Mouse (Mus musculus): Measurements from ENCODE around the gene Dnal1. TPM values are rescaled to one million over a fixed set of nuclear protein-coding genes. Genes with fewer than 3 reads are reported as not detected.
A peak's percentile ranks its signal among the peaks of the same experiment; 100 is the strongest.

Dnal1 gene
- polyA plus RNA-seq, 1 experiment from 2014 or later = 2.8 TPM

DNA sequence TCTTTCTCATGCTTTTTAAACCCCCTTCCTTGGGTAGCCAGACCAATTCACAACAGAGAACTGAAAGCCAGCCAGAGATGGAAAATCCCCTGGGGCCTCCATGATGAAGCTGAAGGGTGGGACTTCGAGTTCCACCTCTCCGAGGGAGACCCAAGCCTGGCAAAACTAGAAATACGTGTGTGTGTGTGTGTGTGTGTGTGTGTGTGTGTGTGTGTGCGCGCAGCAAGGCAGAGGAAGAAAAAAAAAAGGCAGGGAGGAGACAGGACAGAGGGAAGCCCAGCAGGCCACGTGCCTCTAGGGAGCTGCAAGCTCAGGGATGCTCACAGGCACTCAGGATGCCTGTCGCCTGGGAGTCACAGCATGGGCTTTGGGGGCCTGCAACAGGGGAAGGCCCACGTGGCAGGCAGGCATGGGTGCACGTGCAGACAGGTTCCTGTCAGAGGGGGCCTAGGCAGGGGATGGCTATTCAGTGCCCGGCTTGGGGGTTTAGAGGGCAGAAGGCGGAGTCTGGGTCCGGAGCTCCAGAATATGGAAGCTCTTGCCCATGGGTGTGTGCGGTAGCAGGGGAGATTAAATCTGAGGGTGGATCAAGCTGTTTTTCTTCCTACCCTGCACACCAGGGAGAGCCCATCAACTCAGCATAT, 62.1 kb downstream of the Dnal1 start:
- H3K4me1 ChIP-seq (ENCODE audit: control insufficient read depth, insufficient read depth, low read length) = peaks cover 83% of the 10 kb centered on the region
- peak; percentile 5; the same call in 1 of the 2 replicates for ATAC-seq (ENCODE audit: insufficient read depth, low FRiP score)
- peak overlapping the region; percentile 45 for H3K4me3 ChIP-seq (replicated peaks; ENCODE audit: low read length)
- H3K27me3 ChIP-seq (ENCODE audit: control insufficient read depth, insufficient read depth, low read length) = no peaks in the 10 kb centered on the region
- WGBS = 7% methylated on average over 13 of the region's 13 CpGs
- peak overlapping the region; percentile 58 for H3K4me2 ChIP-seq (ENCODE audit: low read depth, low read length)
- H3K36me3 ChIP-seq (ENCODE audit: control insufficient read depth, insufficient read depth, low read length) = peaks cover 17% of the 10 kb centered on the region
- H3K9me3 ChIP-seq (replicated peaks; ENCODE audit: control insufficient read depth, low read length) = no peaks in the 10 kb centered on the region
- H3K9ac ChIP-seq (ENCODE audit: low read length) = peak overlapping the region; percentile 82
- H3K27ac ChIP-seq (ENCODE audit: low read length) = peak overlapping the region; percentile 100

DNA sequence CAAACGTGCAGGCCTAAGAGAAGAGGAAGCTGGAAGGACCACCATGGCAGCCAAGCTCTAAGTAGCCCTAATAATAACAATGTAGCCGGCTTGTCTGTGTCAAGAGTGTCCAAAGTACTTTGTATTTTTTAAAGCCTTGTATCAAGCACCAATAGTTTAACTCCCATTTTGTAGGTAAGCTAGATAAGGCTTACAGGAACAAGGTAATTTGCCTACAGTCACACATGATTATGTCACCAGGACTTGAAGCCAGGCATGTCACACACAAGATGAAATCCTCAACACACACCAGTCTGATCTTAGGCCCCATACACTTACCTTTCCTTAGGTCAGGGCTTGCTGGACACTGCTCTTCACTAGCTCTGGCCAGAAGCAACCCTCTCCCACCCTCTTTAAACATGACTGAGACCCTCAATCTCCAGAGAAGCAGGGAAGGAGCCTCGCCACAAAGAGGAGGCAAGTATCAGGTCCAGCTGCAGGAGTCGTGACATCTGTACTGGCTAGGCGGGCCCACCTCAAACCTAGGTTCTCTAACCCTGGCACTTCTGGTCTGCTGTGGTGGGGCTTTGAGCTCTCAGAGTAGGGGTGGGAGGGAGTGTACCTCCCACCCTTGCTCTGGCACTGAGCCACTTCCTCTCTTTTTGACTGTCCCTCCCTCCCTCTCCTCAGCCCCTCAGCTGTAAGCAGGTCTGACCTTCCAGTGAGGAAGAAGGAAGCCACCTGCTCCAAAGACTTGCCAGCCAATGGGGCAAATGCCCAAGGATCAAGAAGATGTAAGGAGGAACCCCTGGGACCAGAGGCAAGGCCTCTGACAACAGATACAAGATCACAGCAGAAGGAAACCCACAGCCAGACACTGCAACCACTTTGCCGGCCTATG, 63.0 kb downstream of the Dnal1 start:
- no peaks in the 10 kb centered on the region for H3K9me3 ChIP-seq (replicated peaks; ENCODE audit: control insufficient read depth, low read length)
- ATAC-seq (ENCODE audit: insufficient read depth, low FRiP score) = no peak
- peaks cover 92% of the 10 kb centered on the region for H3K4me1 ChIP-seq (ENCODE audit: control insufficient read depth, insufficient read depth, low read length)
- no peaks in the 10 kb centered on the region for H3K27me3 ChIP-seq (ENCODE audit: control insufficient read depth, insufficient read depth, low read length)
- peak overlapping the region; percentile 100 for H3K27ac ChIP-seq (ENCODE audit: low read length)
- peak overlapping the region; percentile 45 for H3K4me3 ChIP-seq (replicated peaks; ENCODE audit: low read length)
- peak overlapping the region; percentile 58 for H3K4me2 ChIP-seq (ENCODE audit: low read depth, low read length)
- WGBS = 34% methylated on average over 6 of the region's 6 CpGs
- peak overlapping the region; percentile 82 for H3K9ac ChIP-seq (ENCODE audit: low read length)
- H3K36me3 ChIP-seq (ENCODE audit: control insufficient read depth, insufficient read depth, low read length) = peaks cover 10% of the 10 kb centered on the region

DNA sequence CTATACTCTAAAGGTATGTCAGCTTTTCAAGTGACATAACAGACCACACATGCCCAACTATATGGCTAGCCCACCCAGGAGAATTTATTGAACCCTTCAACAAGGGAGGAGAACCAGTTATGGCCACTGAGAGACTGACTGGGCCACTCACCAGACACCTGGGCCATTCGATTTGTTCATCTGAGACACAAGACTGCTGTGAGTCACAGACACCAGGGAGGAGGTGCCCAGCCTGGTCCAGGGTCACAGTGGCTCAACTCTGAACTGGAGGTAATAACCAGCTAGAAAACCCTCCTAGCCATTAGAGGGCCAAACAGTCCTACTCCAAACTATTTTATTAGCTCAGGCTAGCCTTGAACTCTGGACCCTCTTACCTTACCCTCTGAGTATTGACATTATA, 63.9 kb downstream of the Dnal1 start:
- H3K36me3 ChIP-seq (ENCODE audit: control insufficient read depth, insufficient read depth, low read length) = peaks cover 3% of the 10 kb centered on the region
- peak overlapping the region; percentile 100 for H3K27ac ChIP-seq (ENCODE audit: low read length)
- H3K4me2 ChIP-seq (ENCODE audit: low read depth, low read length) = no peak overlapping the region
- H3K9me3 ChIP-seq (replicated peaks; ENCODE audit: control insufficient read depth, low read length) = no peaks in the 10 kb centered on the region
- no peak overlapping the region for H3K9ac ChIP-seq (ENCODE audit: low read length)
- ATAC-seq (ENCODE audit: insufficient read depth, low FRiP score) = no peak
- H3K4me3 ChIP-seq (replicated peaks; ENCODE audit: low read length) = no peak overlapping the region
- peaks cover 90% of the 10 kb centered on the region for H3K4me1 ChIP-seq (ENCODE audit: control insufficient read depth, insufficient read depth, low read length)
- H3K27me3 ChIP-seq (ENCODE audit: control insufficient read depth, insufficient read depth, low read length) = no peaks in the 10 kb centered on the region
- WGBS = 56% methylated on average over 1 of the region's 1 CpGs

DNA sequence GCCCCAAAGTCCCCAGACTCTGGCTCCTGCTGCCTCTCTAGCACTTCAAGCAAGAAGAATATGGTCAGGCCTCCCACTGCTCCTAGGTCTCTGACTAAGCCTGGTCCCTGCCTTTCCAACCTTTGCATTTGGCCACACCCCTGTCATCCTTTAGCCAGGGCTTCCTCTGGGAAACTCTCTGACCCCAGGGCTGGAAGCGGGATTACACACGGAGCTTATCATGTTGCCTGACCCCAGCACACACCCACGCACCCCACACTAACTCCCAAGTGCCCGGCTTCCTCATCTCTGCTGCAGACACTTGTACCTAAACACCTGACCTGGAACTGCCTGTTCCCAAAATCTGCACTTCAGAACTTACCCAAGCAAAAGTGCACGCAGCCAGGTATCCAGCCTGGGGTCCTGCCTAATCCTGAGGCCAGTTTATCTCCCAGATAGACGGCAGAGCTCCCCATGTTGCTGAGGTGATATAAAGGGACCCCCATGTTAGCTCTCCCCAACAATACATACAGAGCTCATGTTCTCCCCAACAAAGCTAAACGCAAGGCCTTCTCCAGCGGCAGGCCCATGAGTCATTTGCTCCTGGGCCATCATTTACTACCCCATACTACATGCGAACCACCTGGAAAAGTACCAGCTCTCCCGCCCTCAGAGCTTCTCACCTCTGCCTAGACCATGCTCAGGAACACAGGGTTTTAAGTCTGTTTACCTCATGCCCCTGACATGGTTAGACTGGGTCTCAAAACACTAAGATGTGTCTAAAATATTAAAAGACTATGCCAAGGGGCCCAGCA, 64.7 kb downstream of the Dnal1 start:
- Histone ChIP-seq H3K36me3 (ENCODE audit: control insufficient read depth, insufficient read depth, low read length) (no peaks in the 10 kb centered on the region), H3K4me3 (replicated peaks; ENCODE audit: low read length) (no peak overlapping the region), H3K4me1 (ENCODE audit: control insufficient read depth, insufficient read depth, low read length) (peaks cover 82% of the 10 kb centered on the region), H3K27ac (ENCODE audit: low read length) (peak overlapping the region; percentile 100), H3K27me3 (ENCODE audit: control insufficient read depth, insufficient read depth, low read length) (no peaks in the 10 kb centered on the region), H3K4me2 (ENCODE audit: low read depth, low read length) (no peak overlapping the region), H3K9ac (ENCODE audit: low read length) (peak overlapping the region; percentile 53), H3K9me3 (replicated peaks; ENCODE audit: control insufficient read depth, low read length) (no peaks in the 10 kb centered on the region)
- ATAC-seq (ENCODE audit: insufficient read depth, low FRiP score) = no peak
- 55% methylated on average over 10 of the region's 10 CpGs for WGBS

DNA sequence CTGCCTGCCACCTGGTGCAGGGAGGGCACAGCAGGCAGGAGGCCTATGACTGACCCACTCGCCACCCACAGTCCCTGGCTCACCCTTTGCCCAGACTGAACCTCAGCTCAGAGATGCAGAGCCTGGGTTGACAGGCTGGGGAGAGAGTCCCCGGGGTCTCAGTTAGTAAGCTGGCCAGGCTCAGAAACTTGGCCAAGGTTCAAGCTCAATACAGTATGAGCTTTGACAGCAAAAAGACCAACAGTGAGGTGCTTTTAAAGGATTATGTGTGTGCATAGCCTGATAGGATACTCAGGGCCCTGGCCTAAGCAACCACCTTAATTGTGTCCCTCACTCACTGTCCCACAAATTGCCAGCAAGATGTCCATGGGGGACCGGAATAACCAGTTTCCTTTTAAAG, 65.9 kb downstream of the Dnal1 start:
- Histone ChIP-seq H3K9me3 (replicated peaks; ENCODE audit: control insufficient read depth, low read length) (no peaks in the 10 kb centered on the region), H3K27me3 (ENCODE audit: control insufficient read depth, insufficient read depth, low read length) (no peaks in the 10 kb centered on the region), H3K36me3 (ENCODE audit: control insufficient read depth, insufficient read depth, low read length) (no peaks in the 10 kb centered on the region), H3K4me2 (ENCODE audit: low read depth, low read length) (peak overlapping the region; percentile 31; the same call in 1 of the 2 replicates), H3K4me3 (replicated peaks; ENCODE audit: low read length) (no peak overlapping the region), H3K27ac (ENCODE audit: low read length) (peak overlapping the region; percentile 81), H3K9ac (ENCODE audit: low read length) (peak overlapping the region; percentile 47; the same call in 1 of the 2 replicates), H3K4me1 (ENCODE audit: control insufficient read depth, insufficient read depth, low read length) (peaks cover 73% of the 10 kb centered on the region)
- ATAC-seq (ENCODE audit: insufficient read depth, low FRiP score) = no peak
- 31% methylated on average over 3 of the region's 3 CpGs for whole genome bisulfite sequencing

DNA sequence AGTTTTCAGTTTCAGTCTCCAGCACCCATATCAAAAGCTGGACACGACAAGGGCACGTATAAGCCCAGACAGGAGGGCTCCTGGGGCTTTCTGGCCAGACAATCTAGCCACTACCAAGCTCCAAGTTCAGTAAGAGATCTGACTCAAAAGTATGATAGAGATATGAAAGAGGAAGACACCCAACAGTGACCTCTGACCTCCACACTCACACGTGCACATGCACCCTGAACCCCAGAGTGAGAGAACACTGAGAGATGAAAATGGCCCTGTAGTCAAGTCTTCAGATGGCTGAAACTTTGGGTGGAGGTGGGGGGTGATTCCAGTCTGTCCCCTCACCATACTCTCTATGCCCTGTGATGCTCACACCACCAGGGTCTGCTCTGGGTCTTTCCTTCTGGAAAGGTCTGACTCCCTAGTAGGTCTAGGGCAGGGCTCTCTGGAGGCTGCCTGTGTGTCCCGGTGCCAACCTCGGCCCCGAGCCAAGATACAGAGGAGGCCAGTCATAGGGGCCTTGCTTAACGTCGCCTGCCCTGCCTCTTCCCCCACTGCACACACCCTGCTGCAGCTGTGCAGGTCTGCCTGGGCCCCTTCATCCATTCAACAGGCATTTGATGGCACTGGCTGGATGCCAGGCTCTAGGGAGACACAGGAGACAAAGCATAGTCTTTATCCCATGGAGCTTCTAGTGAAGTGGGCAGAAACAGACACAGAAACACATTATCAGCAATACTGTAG, 66.7 kb downstream of the Dnal1 start:
- peaks cover 74% of the 10 kb centered on the region for H3K4me1 ChIP-seq (ENCODE audit: control insufficient read depth, insufficient read depth, low read length)
- no peak overlapping the region for H3K4me3 ChIP-seq (replicated peaks; ENCODE audit: low read length)
- H3K36me3 ChIP-seq (ENCODE audit: control insufficient read depth, insufficient read depth, low read length) = no peaks in the 10 kb centered on the region
- peak overlapping the region; percentile 31 for H3K4me2 ChIP-seq (ENCODE audit: low read depth, low read length)
- peak; percentile 89 for ATAC-seq (ENCODE audit: insufficient read depth, low FRiP score)
- peak overlapping the region; percentile 47 for H3K9ac ChIP-seq (ENCODE audit: low read length)
- H3K27me3 ChIP-seq (ENCODE audit: control insufficient read depth, insufficient read depth, low read length) = no peaks in the 10 kb centered on the region
- H3K9me3 ChIP-seq (replicated peaks; ENCODE audit: control insufficient read depth, low read length) = no peaks in the 10 kb centered on the region
- 38% methylated on average over 8 of the region's 8 CpGs for WGBS
- H3K27ac ChIP-seq (ENCODE audit: low read length) = peak overlapping the region; percentile 81

DNA sequence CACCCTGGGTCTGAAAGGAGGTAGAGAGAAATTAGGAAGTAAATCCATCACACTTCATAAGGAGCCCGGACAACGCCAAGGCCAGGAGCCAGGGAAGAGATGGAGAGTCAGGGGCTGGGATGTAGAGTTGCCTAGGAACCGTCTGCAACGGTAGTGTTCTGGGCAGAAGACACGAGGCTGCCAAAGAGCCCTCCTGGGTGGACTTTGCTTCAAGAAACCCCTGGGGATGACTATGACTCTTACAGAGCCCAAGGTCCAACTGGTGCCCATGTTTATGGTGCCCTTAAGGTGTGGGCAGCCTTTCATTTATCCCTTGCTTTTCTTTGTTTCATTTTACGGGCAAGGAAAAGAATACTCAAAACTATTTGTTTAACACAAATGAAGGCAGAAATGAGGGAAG, 67.8 kb downstream of the Dnal1 start:
- 74% methylated on average over 6 of the region's 6 CpGs for WGBS
- H3K27me3 ChIP-seq (ENCODE audit: control insufficient read depth, insufficient read depth, low read length) = no peaks in the 10 kb centered on the region
- no peak overlapping the region for H3K4me2 ChIP-seq (ENCODE audit: low read depth, low read length)
- H3K4me3 ChIP-seq (replicated peaks; ENCODE audit: low read length) = no peak overlapping the region
- peaks cover 67% of the 10 kb centered on the region for H3K4me1 ChIP-seq (ENCODE audit: control insufficient read depth, insufficient read depth, low read length)
- H3K27ac ChIP-seq (ENCODE audit: low read length) = peak overlapping the region; percentile 81
- no peaks in the 10 kb centered on the region for H3K9me3 ChIP-seq (replicated peaks; ENCODE audit: control insufficient read depth, low read length)
- peak overlapping the region; percentile 12; the same call in 1 of the 2 replicates for H3K9ac ChIP-seq (ENCODE audit: low read length)
- no peaks in the 10 kb centered on the region for H3K36me3 ChIP-seq (ENCODE audit: control insufficient read depth, insufficient read depth, low read length)
- no peak for ATAC-seq (ENCODE audit: insufficient read depth, low FRiP score)

DNA sequence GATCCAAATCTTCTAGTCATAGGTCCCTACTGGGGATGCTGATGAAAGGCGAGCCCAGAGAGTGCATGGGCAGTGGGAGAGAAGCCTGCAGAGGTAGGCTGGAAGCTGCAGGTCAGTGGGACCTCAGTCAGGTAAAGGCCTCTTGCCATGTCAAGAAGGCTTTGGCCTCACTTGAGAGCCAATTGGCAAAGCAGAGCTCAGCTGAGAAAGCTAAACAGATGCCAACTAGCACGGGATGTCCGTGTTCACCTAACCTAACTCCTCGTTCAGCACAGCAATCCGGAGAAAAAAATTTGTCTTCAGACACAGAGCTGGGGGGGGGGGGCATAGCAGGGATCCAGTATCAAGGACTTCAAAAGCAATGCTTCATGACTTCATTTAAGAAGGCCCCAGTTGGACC, 70.8 kb downstream of the Dnal1 start:
- Histone ChIP-seq H3K27me3 (ENCODE audit: control insufficient read depth, insufficient read depth, low read length) (no peaks in the 10 kb centered on the region), H3K27ac (ENCODE audit: low read length) (peak overlapping the region; percentile 48), H3K9me3 (replicated peaks; ENCODE audit: control insufficient read depth, low read length) (no peaks in the 10 kb centered on the region), H3K36me3 (ENCODE audit: control insufficient read depth, insufficient read depth, low read length) (no peaks in the 10 kb centered on the region), H3K4me2 (ENCODE audit: low read depth, low read length) (no peak overlapping the region), H3K4me1 (ENCODE audit: control insufficient read depth, insufficient read depth, low read length) (peaks cover 67% of the 10 kb centered on the region), H3K9ac (ENCODE audit: low read length) (no peak overlapping the region), H3K4me3 (replicated peaks; ENCODE audit: low read length) (no peak overlapping the region)
- WGBS = 79% methylated on average over 5 of the region's 5 CpGs
- ATAC-seq (ENCODE audit: insufficient read depth, low FRiP score) = no peak

All from stomach, embryonic 16.5 days (tissue).